Mouse (Mus musculus): ENCODE data around the gene Vmn1r89. TPM values are rescaled to one million over a fixed set of nuclear protein-coding genes. Genes with fewer than 3 reads are reported as not detected.

Gene Vmn1r89
- polyA plus RNA-seq (2016; fragmentation: Nextera tagmentation; extraction: Ambion mirVana), result not detected in 2 replicates

DNA sequence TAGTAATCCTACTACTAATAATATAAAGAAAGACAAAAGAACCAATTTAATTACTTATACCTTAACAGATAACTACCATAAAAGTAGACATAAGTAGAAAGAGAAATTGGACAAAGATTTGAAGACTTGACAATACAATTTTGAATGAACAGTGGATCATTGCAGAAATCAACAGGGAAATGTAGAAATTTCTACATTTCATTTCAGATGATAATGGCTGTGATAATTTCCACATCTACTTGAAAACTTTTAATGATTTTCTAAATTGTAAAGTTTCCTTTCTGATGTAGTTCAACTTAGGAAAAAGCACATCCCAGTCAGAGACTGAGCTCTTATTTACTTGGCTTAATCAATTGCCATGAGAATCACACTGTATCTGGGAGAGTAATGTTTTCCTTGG is at the start of gene Vmn1r89:
Gene Vmn1r89 (plus strand): TSS at position 301 of the 400 bp plus-strand sequence.
- Histone ChIP-seq H3K27me3 (no peaks in the 10 kb centered on the region), H3K36me3 (replicated peaks) (no peaks in the 10 kb centered on the region), H3K4me1 (no peaks in the 10 kb centered on the region), H3K4me2 (no peak within 1 kb of the TSS), H3K9ac (no peak within 1 kb of the TSS), H3K9me3 (no peaks in the 10 kb centered on the region), H3K4me3 (replicated peaks) (no peak within 1 kb of the TSS), H3K27ac (no peak within 1 kb of the TSS)
- no peak for ATAC-seq (ENCODE audit: low FRiP score)

DNA sequence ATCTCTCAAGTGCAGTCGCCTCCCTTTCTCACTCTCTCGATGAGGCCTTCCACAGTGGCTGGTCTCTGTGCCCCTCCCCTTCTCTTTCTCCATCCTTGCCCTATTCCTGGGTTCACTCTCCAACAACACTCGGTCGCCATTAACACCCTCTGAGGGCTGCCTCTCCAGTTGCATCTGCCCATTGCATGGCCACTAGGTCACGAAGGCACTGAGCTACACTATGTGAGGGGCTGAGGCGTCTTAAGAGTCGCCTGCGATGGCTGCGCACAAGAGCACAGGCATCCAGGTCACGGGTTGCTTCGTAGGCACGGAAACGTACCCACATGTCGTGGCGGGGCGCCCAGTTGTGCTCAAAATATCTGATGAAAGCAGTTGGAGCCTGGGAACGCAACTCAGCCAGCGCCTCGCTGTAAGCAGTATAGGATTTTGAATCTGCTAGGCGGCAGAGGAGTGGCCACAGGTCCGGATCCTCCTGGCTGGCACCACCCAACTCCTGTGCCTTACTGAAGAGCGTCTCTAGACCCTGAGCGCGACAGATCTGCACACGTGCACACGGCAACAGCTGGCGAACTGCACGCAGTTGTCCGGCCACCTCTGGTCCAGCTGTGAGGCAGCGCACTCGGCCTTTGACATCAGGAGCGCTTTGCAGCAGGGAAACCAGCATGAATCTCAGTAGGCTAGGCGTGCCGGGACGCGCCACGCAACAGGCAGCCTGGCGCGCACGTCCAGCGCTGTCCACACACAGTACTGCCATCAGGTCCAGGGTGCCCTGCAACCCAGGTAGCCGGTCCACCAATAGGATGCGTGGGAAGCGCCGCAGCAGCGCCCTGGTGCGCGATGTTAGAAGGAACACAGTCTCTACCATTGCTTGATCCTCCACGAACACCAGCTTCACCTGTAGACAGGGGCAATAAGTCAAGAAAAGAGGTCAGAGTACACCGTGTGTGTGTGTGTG is 48.2 kb downstream of the Vmn1r89 start:
- Histone ChIP-seq H3K4me3 (replicated peaks) (no peak overlapping the region), H3K9ac (no peak overlapping the region), H3K4me1 (no peaks in the 10 kb centered on the region), H3K36me3 (replicated peaks) (no peaks in the 10 kb centered on the region), H3K9me3 (no peaks in the 10 kb centered on the region), H3K27me3 (peaks cover 10% of the 10 kb centered on the region; the same call in 1 of the 2 replicates), H3K4me2 (no peak overlapping the region), H3K27ac (no peak overlapping the region)
- ATAC-seq (ENCODE audit: low FRiP score), result no peak
- WGBS, result 47% methylated on average over 50 of the region's 50 CpGs

DNA sequence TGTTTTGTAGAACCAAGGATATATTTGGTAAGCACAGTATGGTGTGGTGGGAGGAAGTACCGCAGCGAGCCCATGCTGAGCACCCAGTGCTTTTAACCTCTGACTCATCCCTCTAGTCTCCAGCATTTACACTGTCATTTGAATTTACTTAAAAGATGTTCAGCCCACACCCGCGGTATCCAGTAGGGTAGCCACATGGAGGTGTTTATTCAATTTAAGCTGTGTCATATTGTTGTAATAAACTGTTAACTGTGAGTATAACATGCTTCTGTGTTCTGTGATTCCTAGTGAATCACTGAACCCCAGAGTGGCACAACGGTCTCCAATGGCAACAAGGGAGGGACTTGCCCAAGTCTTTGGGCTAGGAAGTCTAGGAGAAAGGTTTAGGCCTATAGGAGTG is 51.0 kb downstream of the Vmn1r89 start:
- Histone ChIP-seq H3K27ac (no peak overlapping the region), H3K4me1 (no peaks in the 10 kb centered on the region), H3K36me3 (replicated peaks) (no peaks in the 10 kb centered on the region), H3K27me3 (peaks cover 10% of the 10 kb centered on the region; the same call in 1 of the 2 replicates), H3K9ac (no peak overlapping the region), H3K9me3 (no peaks in the 10 kb centered on the region), H3K4me3 (replicated peaks) (no peak overlapping the region), H3K4me2 (no peak overlapping the region)
- peak; percentile 31; the same call in 1 of the 2 replicates for ATAC-seq (ENCODE audit: low FRiP score)
- 85% methylated on average over 5 of the region's 5 CpGs for WGBS

DNA sequence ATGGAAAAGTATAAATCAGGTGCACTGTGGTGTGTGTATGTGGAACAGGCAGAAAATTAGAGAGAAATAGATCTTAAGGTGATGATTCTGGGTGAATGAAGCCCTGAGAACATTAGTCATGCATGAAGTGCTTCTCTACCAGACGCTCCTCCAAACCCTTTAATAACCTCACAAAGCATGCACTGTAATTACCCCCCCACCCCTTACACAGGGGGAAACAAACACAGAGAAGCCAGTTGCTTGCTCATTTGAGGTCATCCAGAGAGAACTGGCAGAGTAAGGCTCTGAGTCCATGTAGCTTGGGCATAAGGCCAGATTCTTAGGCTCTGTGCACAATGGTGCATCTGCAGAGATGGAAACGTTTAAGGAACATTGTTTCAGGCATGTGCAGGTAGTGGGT is 51.6 kb downstream of the Vmn1r89 start:
- Histone ChIP-seq H3K9ac (no peak overlapping the region), H3K4me2 (no peak overlapping the region), H3K4me1 (no peaks in the 10 kb centered on the region), H3K27ac (no peak overlapping the region), H3K27me3 (peaks cover 10% of the 10 kb centered on the region; the same call in 1 of the 2 replicates), H3K4me3 (replicated peaks) (no peak overlapping the region), H3K9me3 (no peaks in the 10 kb centered on the region), H3K36me3 (replicated peaks) (no peaks in the 10 kb centered on the region)
- WGBS, result 48% methylated on average over 2 of the region's 2 CpGs
- peak; percentile 31; the same call in 1 of the 2 replicates for ATAC-seq (ENCODE audit: low FRiP score)

DNA sequence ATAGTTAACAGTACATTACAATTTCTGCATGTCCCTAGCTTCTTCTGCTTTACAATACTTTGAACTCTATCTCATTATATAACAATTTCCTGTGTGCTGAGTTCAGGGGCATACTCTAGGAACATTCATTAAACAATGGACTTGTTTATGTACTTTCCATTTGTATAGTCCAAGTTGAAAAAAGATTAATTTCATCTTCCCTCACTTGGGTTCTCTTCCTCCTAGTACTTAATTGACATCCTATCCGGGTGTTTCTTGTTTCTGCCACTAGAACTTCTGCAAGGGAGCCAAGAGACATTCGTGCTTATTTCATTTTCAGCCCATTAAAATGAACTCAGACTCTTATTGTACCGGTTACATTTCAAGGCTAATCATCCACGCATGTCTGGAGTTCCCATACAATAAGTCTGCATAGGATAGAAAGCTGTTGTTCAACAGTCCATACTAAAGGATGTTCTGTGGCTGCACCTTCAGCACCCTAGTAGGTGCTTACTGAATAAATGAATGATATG is 56.0 kb downstream of the Vmn1r89 start:
- Histone ChIP-seq H3K4me3 (replicated peaks) (no peak overlapping the region), H3K27me3 (no peaks in the 10 kb centered on the region), H3K4me1 (no peaks in the 10 kb centered on the region), H3K9ac (no peak overlapping the region), H3K9me3 (no peaks in the 10 kb centered on the region), H3K27ac (no peak overlapping the region), H3K4me2 (no peak overlapping the region), H3K36me3 (replicated peaks) (peaks cover 4% of the 10 kb centered on the region; the same call in 1 of the 2 replicates)
- no peak for ATAC-seq (ENCODE audit: low FRiP score)
- 91% methylated on average over 4 of the region's 4 CpGs for WGBS

DNA sequence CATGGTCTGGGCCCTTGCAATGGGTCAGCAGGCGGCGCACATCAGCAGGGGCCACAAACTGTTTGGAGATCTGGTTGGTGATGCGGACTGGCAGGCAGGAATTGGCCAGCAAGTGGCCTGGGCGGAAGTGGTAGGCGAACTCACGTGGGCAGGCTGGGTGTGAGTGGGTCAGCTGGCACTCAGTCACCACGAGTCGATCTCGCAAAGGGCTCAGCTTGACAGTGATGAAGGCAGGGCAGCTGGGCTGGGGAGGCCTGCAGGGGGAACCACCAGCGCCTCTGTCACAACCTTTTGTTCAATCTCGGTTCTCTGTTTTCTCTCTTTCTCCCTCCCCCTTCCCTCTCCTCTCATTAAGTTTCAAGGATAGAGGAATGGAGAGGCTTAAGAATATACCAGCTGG is 56.6 kb downstream of the Vmn1r89 start:
- Histone ChIP-seq H3K9me3 (no peaks in the 10 kb centered on the region), H3K4me2 (no peak overlapping the region), H3K4me1 (no peaks in the 10 kb centered on the region), H3K9ac (no peak overlapping the region), H3K27me3 (no peaks in the 10 kb centered on the region), H3K27ac (no peak overlapping the region), H3K4me3 (replicated peaks) (no peak overlapping the region), H3K36me3 (replicated peaks) (peaks cover 10% of the 10 kb centered on the region)
- no peak for ATAC-seq (ENCODE audit: low FRiP score)
- 78% methylated on average over 11 of the region's 11 CpGs for WGBS

Other genes starting within 250 kb of the Vmn1r89 start
- 11.3 and 12.4 TPM in 2 replicates for gene Zfp324, start 247.2 kb upstream of the Vmn1r89 start, polyA plus RNA-seq (2016; fragmentation: Nextera tagmentation; extraction: Ambion mirVana)
- 15.3 and 15.7 TPM in 2 replicates for gene Zfp446, start 235.2 kb upstream of the Vmn1r89 start, polyA plus RNA-seq (2016; fragmentation: Nextera tagmentation; extraction: Ambion mirVana)
- 0.14 and 0.18 TPM in 2 replicates for gene Slc27a5, start 214.8 kb upstream of the Vmn1r89 start, polyA plus RNA-seq (2016; fragmentation: Nextera tagmentation; extraction: Ambion mirVana)
- 370 and 396 TPM in 2 replicates for gene Trim28, start 213.9 kb upstream of the Vmn1r89 start, polyA plus RNA-seq (2016; fragmentation: Nextera tagmentation; extraction: Ambion mirVana)
- gene Zbtb45, start 203.0 kb upstream of the Vmn1r89 start, polyA plus RNA-seq (2016; fragmentation: Nextera tagmentation; extraction: Ambion mirVana), result 34.9 and 35.9 TPM in 2 replicates
- gene Chmp2a, start 178.2 kb upstream of the Vmn1r89 start, polyA plus RNA-seq (2016; fragmentation: Nextera tagmentation; extraction: Ambion mirVana), result 127 and 132 TPM in 2 replicates
- 107 and 154 TPM in 2 replicates for gene Ube2m, start 174.7 kb upstream of the Vmn1r89 start, polyA plus RNA-seq (2016; fragmentation: Nextera tagmentation; extraction: Ambion mirVana)
- 5.3 and 5.4 TPM in 2 replicates for gene Mzf1, start 158.3 kb upstream of the Vmn1r89 start, polyA plus RNA-seq (2016; fragmentation: Nextera tagmentation; extraction: Ambion mirVana)
- gene Vmn1r85, start 117.8 kb upstream of the Vmn1r89 start, polyA plus RNA-seq (2016; fragmentation: Nextera tagmentation; extraction: Ambion mirVana), result not detected in 2 replicates
- gene Vmn1r86, start 93.1 kb upstream of the Vmn1r89 start, polyA plus RNA-seq (2016; fragmentation: Nextera tagmentation; extraction: Ambion mirVana), result not detected in 2 replicates
- gene Vmn1r87, start 72.9 kb upstream of the Vmn1r89 start, polyA plus RNA-seq (2016; fragmentation: Nextera tagmentation; extraction: Ambion mirVana), result not detected in 2 replicates
- 0.03 TPM in 1 of 2 replicates, not detected in the other for gene Vmn1r88, start 53.5 kb upstream of the Vmn1r89 start, polyA plus RNA-seq (2016; fragmentation: Nextera tagmentation; extraction: Ambion mirVana)
- gene Lig1, start 64.3 kb downstream of the Vmn1r89 start, polyA plus RNA-seq (2016; fragmentation: Nextera tagmentation; extraction: Ambion mirVana), result 137 and 140 TPM in 2 replicates
- 15.8 and 19.0 TPM in 2 replicates for gene Zswim9, start 65.7 kb downstream of the Vmn1r89 start, polyA plus RNA-seq (2016; fragmentation: Nextera tagmentation; extraction: Ambion mirVana)
- gene Pla2g4c, start 111.6 kb downstream of the Vmn1r89 start, polyA plus RNA-seq (2016; fragmentation: Nextera tagmentation; extraction: Ambion mirVana), result 1.7 and 1.9 TPM in 2 replicates
- gene Cabp5, start 185.1 kb downstream of the Vmn1r89 start, polyA plus RNA-seq (2016; fragmentation: Nextera tagmentation; extraction: Ambion mirVana), result 0.14 TPM in 1 of 2 replicates, not detected in the other
- gene Bsph1, start 237.8 kb downstream of the Vmn1r89 start, polyA plus RNA-seq (2016; fragmentation: Nextera tagmentation; extraction: Ambion mirVana), result not detected in 2 replicates